Mouse (Mus musculus) c-Kit-positive CD71-negative TER-119-negative erythroid progenitor cells, embryonic 14.5 days (primary cell): Measurements from ENCODE around the gene Pdzd2.

Experiments used
- DNase-seq: peaks from one replicate; pipeline ENCODE4 v3.0.0-alpha.2; 2013; ENCODE audit warnings: low read depth

The Pdzd2 gene

GRCm38 (mm10) chr15:12667760-12668520, 71.8 kb downstream of the Pdzd2 start:
- peak; percentile 10 for DNase-seq

- no peak for DNase-seq
Observed at GRCm38 (mm10) chr15:12665946-12666345, 73.8 kb downstream of the Pdzd2 start.

GRCm38 (mm10) chr15:12663351-12663750, 76.4 kb downstream of the Pdzd2 start:
- no peak for DNase-seq

GRCm38 (mm10) chr15:12660320-12660719, 79.4 kb downstream of the Pdzd2 start:
- DNase-seq: no peak

- no peak for DNase-seq
Observed at GRCm38 (mm10) chr15:12655959-12656662, 83.6 kb downstream of the Pdzd2 start.

- DNase-seq: no peak
Observed at GRCm38 (mm10) chr15:12655316-12655715, 84.4 kb downstream of the Pdzd2 start.

GRCm38 (mm10) chr15:12652336-12653031, 87.2 kb downstream of the Pdzd2 start:
- no peak for DNase-seq

GRCm38 (mm10) chr15:12650236-12650635, 89.5 kb downstream of the Pdzd2 start:
- no peak for DNase-seq

GRCm38 (mm10) chr15:12649674-12650073, 90.0 kb downstream of the Pdzd2 start:
- no peak for DNase-seq

- DNase-seq: no peak
Observed at GRCm38 (mm10) chr15:12649131-12649530, 90.6 kb downstream of the Pdzd2 start.

GRCm38 (mm10) chr15:12640755-12641154, 99.0 kb downstream of the Pdzd2 start:
- DNase-seq: no peak

- no peak for DNase-seq
Observed at GRCm38 (mm10) chr15:12639776-12640175, 99.9 kb downstream of the Pdzd2 start.

GRCm38 (mm10) chr15:12639181-12639580, 100.5 kb downstream of the Pdzd2 start:
- no peak for DNase-seq

GRCm38 (mm10) chr15:12638370-12639030, 101.2 kb downstream of the Pdzd2 start:
- no peak for DNase-seq

GRCm38 (mm10) chr15:12637511-12637910, 102.2 kb downstream of the Pdzd2 start:
- no peak for DNase-seq

GRCm38 (mm10) chr15:12636386-12636785, 103.3 kb downstream of the Pdzd2 start:
- no peak for DNase-seq

- DNase-seq: no peak
Observed at GRCm38 (mm10) chr15:12634921-12635320, 104.8 kb downstream of the Pdzd2 start.

GRCm38 (mm10) chr15:12629164-12629563, 110.6 kb downstream of the Pdzd2 start:
- no peak for DNase-seq

- no peak for DNase-seq
Observed at GRCm38 (mm10) chr15:12628451-12628850, 111.3 kb downstream of the Pdzd2 start.

- DNase-seq: no peak
Observed at GRCm38 (mm10) chr15:12626930-12627329, 112.8 kb downstream of the Pdzd2 start.

GRCm38 (mm10) chr15:12626166-12626565, 113.6 kb downstream of the Pdzd2 start:
- no peak for DNase-seq

GRCm38 (mm10) chr15:12625524-12625923, 114.2 kb downstream of the Pdzd2 start:
- no peak for DNase-seq
